Mouse (Mus musculus) bone marrow macrophage, adult 2 months (primary cell): ENCODE measurements around the gene Acy3.

ENCODE experiments used
- CTCF ChIP-seq: IDR thresholded peaks from 2 replicates; pipeline ENCODE4 v1.5.1; 2012; ENCODE audit warnings: low read depth, mild to moderate bottlenecking, low read length, moderate library complexity
- POLR2A ChIP-seq: IDR thresholded peaks from 2 replicates; pipeline ENCODE4 v1.6.1; 2012; ENCODE audit warnings: mild to moderate bottlenecking, low read depth, low read length, borderline replicate concordance

GRCm38 (mm10) chr19:3996747-3997146 lies 10.4 kb downstream of the Acy3 start:
- TF ChIP-seq CTCF = no peak
- no peak for TF ChIP-seq POLR2A
